Mouse (Mus musculus): ENCODE results near the gene Robo1.
"Not testable (repeated sequence)": the region's sequence is repeated elsewhere in the genome, so short reads cannot be mapped to it uniquely, and the experiment has no call there.

Gene Robo1

DNA sequence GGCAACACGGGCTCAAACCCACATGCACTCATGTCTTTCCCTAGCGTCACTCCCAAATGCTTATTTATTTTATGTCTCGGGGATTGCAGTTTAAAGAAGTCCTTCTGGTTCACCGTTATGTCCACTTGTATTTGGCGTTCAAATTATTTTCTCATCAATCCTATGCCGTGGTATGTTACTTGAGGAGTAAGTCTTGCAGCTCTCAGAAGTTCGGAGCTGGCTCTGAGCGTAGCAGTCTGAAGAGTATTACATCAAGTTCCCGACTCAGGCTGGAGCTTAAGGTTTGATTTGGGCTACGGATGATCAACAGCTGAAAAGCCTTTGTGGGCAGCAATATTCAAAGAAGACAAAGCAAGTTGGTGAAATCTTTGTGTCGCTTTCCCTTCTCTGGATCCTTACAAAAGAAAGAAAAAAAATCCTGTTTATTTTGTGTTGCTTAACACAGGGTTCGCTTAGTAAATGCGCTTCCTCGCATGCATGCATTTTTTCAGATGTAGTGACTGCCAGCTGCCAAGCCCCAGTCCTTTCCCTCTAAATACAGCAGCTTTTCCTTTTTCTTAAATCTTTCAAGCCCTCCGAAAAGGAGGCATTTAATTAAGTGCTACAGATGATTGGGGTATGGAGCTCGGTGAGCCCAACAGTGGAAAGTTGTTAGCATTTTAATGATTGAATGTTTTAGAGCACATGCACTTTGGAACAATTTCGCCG is 136.5 kb downstream of the Robo1 start:
- DNase-seq (ENCODE audit: low spot score) = no peak

GRCm38 (mm10) chr16:72458155-72458554 is 150.0 kb downstream of the Robo1 start:
- no peak for DNase-seq (ENCODE audit: low spot score)

DNA sequence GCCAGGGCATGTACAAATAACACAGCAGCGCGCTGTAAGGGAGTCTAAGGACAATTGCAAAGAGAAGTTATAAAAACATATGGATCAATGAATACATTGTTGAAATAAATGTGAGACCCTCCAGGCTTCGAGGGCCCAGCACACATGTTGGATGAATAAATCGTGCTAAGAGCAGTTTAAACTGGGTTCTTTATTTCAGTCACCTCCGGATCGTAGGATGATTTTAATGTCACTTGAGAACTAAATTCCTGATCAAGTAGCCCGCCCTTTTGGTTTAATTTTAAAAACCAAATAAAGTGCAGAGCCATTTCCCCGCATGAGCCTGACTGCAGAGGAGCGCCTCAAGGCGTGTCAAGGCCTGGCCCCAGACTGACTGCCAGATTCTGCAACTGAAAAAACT is 150.5 kb downstream of the Robo1 start:
- no peak for DNase-seq (ENCODE audit: low spot score)

GRCm38 (mm10) chr16:72465696-72466095 is 157.6 kb downstream of the Robo1 start:
- no peak for DNase-seq (ENCODE audit: low spot score)

GRCm38 (mm10) chr16:72470037-72470673 is 162.0 kb downstream of the Robo1 start:
- DNase-seq (ENCODE audit: low spot score) = no peak

DNA sequence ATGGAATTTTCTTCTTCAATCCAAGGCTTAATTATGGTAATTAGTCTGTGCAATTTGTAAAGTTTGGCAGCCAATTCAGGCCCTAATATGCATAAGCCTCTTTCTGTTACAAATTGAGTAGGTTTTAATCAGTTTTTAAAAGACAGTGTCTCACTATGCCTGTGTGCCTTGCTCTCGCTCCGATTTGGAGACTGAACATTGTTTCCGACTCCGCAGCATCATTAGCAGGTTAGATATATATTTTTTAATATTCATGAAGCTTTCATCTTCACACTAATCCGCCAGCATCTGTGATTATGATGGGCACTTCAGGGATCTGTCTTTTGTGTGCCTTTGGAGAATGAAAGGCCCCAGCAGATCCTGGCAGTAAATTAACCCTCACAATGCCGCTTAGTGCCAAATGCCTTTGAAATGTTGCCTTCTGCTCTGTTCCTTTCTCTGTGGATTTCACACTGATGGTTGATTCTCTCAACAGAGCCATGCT is 202.7 kb downstream of the Robo1 start:
- DNase-seq (ENCODE audit: low spot score) = no peak

DNA sequence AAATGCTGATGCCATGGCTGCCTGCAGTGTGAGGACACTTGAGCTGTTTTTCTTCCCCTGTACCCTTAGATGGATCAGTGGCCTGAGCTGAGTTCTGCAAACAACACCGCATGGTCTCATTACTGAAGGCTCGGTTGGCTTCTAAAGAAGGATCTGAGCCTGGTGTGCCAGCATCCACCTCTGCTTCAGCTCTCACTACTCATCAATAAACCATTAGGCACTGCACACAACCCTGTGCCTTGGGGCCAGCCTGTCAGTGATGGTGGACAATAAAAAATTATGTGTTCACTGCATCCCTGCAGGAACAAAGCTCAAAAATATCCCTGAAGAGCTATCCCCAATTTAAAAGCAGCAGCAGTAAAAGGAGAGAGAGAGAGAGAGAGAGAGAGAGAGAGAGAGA is 223.2 kb downstream of the Robo1 start:
- no peak for DNase-seq (ENCODE audit: low spot score)

DNA sequence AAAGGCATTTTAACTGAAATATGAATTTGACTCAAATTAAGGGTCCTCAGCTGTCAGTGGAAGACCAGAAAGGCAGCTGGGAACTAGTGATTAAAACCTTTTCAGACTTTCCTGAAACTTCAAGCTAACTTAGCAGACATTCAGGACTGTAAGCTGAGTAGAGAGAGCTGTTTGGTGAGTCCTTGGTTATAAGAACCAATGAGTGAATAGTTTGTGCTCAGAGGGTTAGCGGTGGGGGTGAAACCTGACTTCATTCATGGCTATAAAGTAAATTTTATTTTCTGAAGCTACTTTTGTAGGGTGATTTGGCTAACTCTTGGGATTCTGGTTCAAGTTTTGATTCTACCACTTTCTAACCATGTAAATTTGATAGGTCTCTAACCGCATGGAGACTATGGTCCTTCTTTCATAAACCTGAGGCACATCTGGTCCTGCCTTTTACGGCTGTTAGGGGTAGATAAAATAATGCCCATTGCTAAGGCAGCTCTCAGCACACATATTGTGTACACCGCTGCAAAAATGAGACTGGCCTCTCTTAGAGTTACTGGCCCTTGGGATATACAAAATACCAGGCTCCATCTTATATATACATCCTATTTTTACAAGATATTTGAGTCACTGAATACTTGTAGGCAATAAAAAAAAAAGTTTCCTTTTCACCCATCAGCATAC is 225.9 kb downstream of the Robo1 start:
- no peak for DNase-seq (ENCODE audit: low spot score)

DNA sequence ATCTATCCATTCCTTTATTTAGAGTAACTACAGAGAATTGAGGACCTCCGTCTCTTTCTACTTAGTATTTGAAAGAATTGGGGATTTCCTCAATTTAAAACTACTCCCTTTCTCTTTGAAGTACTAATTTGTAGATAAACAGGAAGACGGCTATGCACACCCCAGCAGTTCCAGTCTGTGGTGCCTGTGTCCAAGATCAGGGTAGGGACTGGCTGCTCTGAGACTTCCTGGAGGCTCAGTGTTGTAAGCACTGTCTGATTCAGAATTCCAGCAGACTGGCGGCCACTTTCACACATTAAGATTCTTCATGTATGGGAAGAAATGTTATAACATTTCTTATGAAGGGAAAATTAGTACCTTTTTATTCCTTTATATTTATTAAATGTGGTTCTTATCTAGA is 230.1 kb downstream of the Robo1 start:
- DNase-seq (ENCODE audit: low spot score) = no peak

DNA sequence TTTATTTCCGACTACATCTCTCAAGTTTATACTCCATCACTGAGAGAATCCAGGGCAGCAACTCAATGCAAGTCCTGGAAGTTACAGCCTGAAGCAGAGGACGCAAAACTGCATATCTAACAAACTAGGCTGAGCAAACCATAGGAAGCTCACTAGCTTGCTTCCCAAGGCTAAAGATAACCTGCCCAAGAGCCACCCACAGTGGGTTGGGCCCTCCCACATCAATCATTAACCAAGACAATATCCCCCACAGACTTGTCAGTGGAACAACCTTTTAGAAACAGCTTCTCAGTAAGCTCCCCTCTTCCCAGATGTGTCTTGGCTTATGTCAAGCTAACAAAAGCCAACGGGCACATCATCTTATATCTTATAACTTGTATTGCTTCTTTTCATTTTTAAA is 235.8 kb downstream of the Robo1 start:
- DNase-seq (ENCODE audit: low spot score) = no peak

DNA sequence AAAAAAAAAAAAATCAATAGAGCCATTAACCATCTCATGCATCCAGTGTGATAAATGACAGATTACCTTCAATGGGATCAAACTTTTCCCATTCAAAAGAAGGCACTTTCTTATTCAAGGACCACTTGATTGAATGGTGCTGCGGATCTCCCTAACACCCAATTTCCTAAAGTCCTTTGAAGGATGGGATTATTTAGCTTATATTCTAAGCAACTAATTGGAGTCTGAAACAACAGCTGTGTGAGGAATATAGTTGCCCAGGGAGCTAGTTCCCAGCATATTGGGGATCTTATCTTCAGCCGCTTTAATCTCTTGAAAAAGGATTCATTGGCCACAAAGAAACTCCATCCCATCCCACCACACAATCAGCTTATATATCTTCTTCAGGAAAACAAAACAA is 236.8 kb downstream of the Robo1 start:
- DNase-seq (ENCODE audit: low spot score) = no peak

GRCm38 (mm10) chr16:72551672-72552243 is 243.7 kb downstream of the Robo1 start:
- no peak for DNase-seq (ENCODE audit: low spot score)

DNA sequence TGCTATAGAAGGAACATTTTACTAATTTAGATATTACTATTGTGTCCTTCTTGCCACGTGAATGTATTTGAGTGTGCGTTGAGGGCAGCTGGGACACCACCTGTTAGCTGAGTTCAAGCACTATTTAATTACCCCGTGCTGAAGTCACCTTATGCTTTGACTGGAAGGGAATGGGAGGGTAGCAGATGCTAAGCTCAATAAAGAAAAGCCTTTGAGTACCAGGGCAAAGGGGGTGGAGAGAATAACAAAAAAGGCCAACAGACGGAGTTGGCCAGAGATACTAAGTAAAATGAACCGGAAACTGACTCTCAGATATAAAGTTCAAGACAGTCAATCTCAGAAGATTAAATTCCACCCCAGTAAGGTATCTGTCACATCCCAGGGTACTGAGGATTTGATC is 245.6 kb downstream of the Robo1 start:
- no peak for DNase-seq (ENCODE audit: low spot score)

- not testable (repeated sequence) for DNase-seq (ENCODE audit: low spot score)
Observed at GRCm38 (mm10) chr16:72562149-72562548, 254.0 kb downstream of the Robo1 start.

- no peak for DNase-seq (ENCODE audit: low spot score)
Observed at GRCm38 (mm10) chr16:72563196-72563963, 255.3 kb downstream of the Robo1 start.

GRCm38 (mm10) chr16:72575171-72575570 is 267.1 kb downstream of the Robo1 start:
- DNase-seq (ENCODE audit: low spot score) = no peak

GRCm38 (mm10) chr16:72576956-72577355 is 268.9 kb downstream of the Robo1 start:
- DNase-seq (ENCODE audit: low spot score) = no peak

DNA sequence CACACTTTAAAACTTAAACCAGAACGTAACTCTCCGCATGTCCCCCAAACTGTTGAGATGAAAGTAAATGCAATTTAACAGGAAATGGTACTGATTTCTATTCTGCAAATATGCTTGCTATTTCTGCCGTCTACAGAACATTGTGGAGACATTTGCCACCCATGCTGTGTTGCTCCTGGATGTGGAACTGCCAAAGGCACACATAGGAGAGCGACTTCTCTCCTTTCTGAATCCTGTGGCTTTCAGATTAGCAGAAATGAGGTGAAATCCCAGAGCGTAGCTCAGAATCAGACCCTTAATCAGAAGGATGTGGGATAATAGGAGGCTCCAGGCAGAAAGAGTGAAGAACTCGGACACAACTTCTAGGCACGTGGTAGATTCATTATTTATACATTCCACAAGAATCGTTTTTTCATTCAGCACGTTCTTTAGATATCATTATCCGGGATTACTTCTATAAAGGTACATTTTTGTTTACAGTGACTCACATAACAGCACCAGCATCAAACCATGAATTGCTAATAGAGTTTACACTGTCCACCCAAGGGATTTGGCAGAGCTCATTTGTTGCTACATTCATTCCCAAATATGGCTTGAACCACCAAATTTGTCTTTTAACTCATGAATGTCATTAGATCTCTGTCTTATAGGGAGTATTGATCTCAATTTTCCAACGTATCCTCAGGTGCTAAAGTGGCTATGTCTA is 276.5 kb downstream of the Robo1 start:
- no peak for DNase-seq (ENCODE audit: low spot score)

DNA sequence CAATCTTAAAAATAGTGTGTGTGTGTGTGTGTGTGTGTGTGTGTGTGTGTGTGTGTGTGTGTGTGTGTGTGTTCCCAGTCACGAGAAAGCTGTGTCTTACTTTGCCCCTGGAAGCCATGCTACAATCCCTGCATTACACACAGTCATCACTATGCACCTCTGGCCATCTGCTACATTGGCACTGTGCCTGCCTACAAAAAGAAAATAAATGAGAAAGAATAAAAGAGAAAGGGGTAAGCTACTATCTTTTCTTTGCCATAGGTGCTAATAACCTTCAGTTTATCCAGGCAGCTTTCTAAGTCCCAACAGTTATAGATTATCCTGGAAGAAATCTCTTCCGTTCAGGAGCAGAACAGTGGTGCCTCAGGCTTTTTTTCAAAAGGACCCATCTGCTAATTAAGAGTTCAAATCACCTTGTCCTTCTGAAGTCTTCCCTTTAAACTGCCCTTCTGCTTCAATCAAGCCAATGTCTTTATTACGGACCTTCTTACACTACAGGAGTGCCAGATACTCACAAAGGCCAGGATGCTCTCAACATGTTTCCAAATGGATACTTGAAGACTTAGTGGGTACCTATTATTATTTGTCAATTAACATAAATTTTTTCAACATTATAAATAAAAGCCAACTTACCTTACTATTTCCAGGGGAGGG is 277.2 kb downstream of the Robo1 start:
- no peak for DNase-seq (ENCODE audit: low spot score)

- DNase-seq (ENCODE audit: low spot score) = no peak
Observed at GRCm38 (mm10) chr16:72587376-72588072, 279.4 kb downstream of the Robo1 start.
